Mouse (Mus musculus): ENCODE data around the gene Arl6.

- TF ChIP-seq TAL1 (IDR thresholded peaks at IDR 0.05; ENCODE audit: low read length) (no peak), GABPA (IDR thresholded peaks at IDR 0.05; ENCODE audit: low read depth, low read length) (no peak), E2F4 (IDR thresholded peaks at IDR 0.05; ENCODE audit: borderline replicate concordance, low read depth, low read length) (no peak), CHD2 (IDR thresholded peaks at IDR 0.05; ENCODE audit: low read length) (no peak), ZKSCAN1 (IDR thresholded peaks at IDR 0.05; ENCODE audit: low read depth, low read length) (no peak), CTCF (IDR thresholded peaks at IDR 0.05 in 2 of 3, conservative IDR thresholded peaks at IDR 0.05 in 1 of 3; ENCODE audit: control insufficient read depth in 1 of 3, insufficient read depth in 1 of 3, low read depth in 2 of 3, low read length in 3 of 3, poor library complexity in 1 of 3, severe bottlenecking in 1 of 3) (no peak), POLR2AphosphoS2 (IDR thresholded peaks at IDR 0.05; ENCODE audit: low read length) (no peak), MAZ (IDR thresholded peaks at IDR 0.05; ENCODE audit: low read depth, low read length) (no peak), ZMIZ1 (IDR thresholded peaks at IDR 0.05; ENCODE audit: low read depth, low read length) (no peak), SIN3A (IDR thresholded peaks at IDR 0.05; ENCODE audit: low read length) (no peak)
Measured at GRCm38 (mm10) chr16:59565631-59566030, 73.6 kb downstream of the Arl6 start.

All from MEL (cell line).